Mouse (Mus musculus) effector memory CD4-positive, alpha-beta T cell, adult 7 months (primary cell): ENCODE results near the gene Rnf222. TPM values are rescaled to one million over a fixed set of nuclear protein-coding genes. Genes with fewer than 3 reads are reported as not detected.

Experiments used
- polyA plus RNA-seq: library from polyadenylated mRNA; unstranded; fragments of 100-300 nt; shearing (Covaris generic); gene quantifications from one replicate; pipeline ENCODE4 v1.2.1, GENCODE M21; 2017

Rnf222 gene
- not detected for polyA plus RNA-seq

GRCm38 (mm10) chr11:68888253-68888652 lies at the start of gene Rnf222:
Gene Rnf222, plus strand, starts transcription at chr11:68888553.

GRCm38 (mm10) chr11:68871748-68872147 lies 16.6 kb upstream of the Rnf222 start, which contains the start of gene Ndel1:
Gene Ndel1, minus strand, starts transcription at chr11:68871858.

GRCm38 (mm10) chr11:68901351-68902046 lies 13.1 kb downstream of the Rnf222 start, which contains the start of gene Rpl26:
Gene Rpl26, plus strand, starts transcription at chr11:68901583.

GRCm38 (mm10) chr11:68926981-68927380 lies 38.6 kb downstream of the Rnf222 start, which contains the start of gene Odf4:
Gene Odf4, minus strand, starts transcription at chr11:68927081.

Other genes with a start within 250 kb of the Rnf222 start
- gene Myh10, start 197.0 kb upstream of the Rnf222 start, polyA plus RNA-seq = 2.3 TPM
- gene Ndel1, start 16.7 kb upstream of the Rnf222 start, polyA plus RNA-seq = 155 TPM
- 791 TPM for gene Rpl26, start 13.0 kb downstream of the Rnf222 start, polyA plus RNA-seq
- gene Odf4, start 38.5 kb downstream of the Rnf222 start, polyA plus RNA-seq = 0.48 TPM
- gene Arhgef15, start 68.9 kb downstream of the Rnf222 start, polyA plus RNA-seq = 0.24 TPM
- gene Slc25a35, start 79.6 kb downstream of the Rnf222 start, polyA plus RNA-seq = 4.6 TPM
- 3.6 TPM for gene Rangrf, start 86.6 kb downstream of the Rnf222 start, polyA plus RNA-seq
- 1.8 TPM for gene Pfas, start 119.9 kb downstream of the Rnf222 start, polyA plus RNA-seq
- 15.3 TPM for gene Ctc1, start 127.4 kb downstream of the Rnf222 start, polyA plus RNA-seq
- 2.2 TPM for gene Aurkb, start 157.1 kb downstream of the Rnf222 start, polyA plus RNA-seq
- gene Borcs6, start 171.2 kb downstream of the Rnf222 start, polyA plus RNA-seq = 5.9 TPM
- gene Tmem107, start 182.3 kb downstream of the Rnf222 start, polyA plus RNA-seq = 13.6 TPM
- 250 TPM for gene Vamp2, start 199.9 kb downstream of the Rnf222 start, polyA plus RNA-seq
- gene Per1, start 206.7 kb downstream of the Rnf222 start, polyA plus RNA-seq = 81.1 TPM
- gene Hes7, start 231.9 kb downstream of the Rnf222 start, polyA plus RNA-seq = 0.35 TPM
- gene 9130213A22Rik, start 234.0 kb downstream of the Rnf222 start, polyA plus RNA-seq = 0.63 TPM
- 0.69 TPM for gene Aloxe3, start 237.3 kb downstream of the Rnf222 start, polyA plus RNA-seq